Mouse (Mus musculus) left cerebral cortex, adult 2 months (tissue): ENCODE results near the gene Gm11361. TPM values are rescaled to one million over a fixed set of nuclear protein-coding genes. Genes with fewer than 3 reads are reported as not detected.

Experiments used
- DNase-seq, 2 experiments: peaks; one replicate each; pipeline ENCODE4 v3.0.0; 2021 to 2022; ENCODE audit warnings: low spot score in 2 of 2, mixed read lengths in 1 of 2; ENCODE audit errors: extremely low spot score in 1 of 2
- H3K27ac ChIP-seq: fragments of 200-600 bp; 2 replicates; pipeline ENCODE4 v1.8.1; 2022
- H3K4me3 ChIP-seq: fragments of 200-600 bp; 2 replicates; pipeline ENCODE4 v1.8.1; 2022
- CTCF ChIP-seq: fragments of 200-600 bp; IDR thresholded peaks from 2 replicates; pipeline ENCODE4 v1.8.1; 2022; ENCODE audit warnings: antibody characterized with exemption, mild to moderate bottlenecking, moderate library complexity
- intact Hi-C: fragments of 180-260 bp; cut with DNase I; formaldehyde crosslinking; loops from one replicate; pipeline ENCODE4 v1.15.1; 2025
- long read RNA-seq, 2 experiments: library from polyadenylated mRNA; stranded (forward); transcript quantifications; one replicate each; pipeline ENCODE4 v2.0.0; 2021; ENCODE audit warnings: borderline mapping rate in 2 of 2
- total RNA-seq, 2 experiments: library from RNA; stranded (reverse); gene quantifications; 2 replicates each; pipeline ENCODE4 v1.2.3; 2021

The Gm11361 gene
- total RNA-seq: 10 to 100 TPM; 43.4 to 52.0 TPM
- long read RNA-seq, experiment 1: 0 reads
- long read RNA-seq, experiment 2: 0 reads

GRCm38 (mm10) chr13:28257228-28257627, at the start of gene Gm11361:
Gm11361 (plus strand) TSS chr13:28257528.
- intact Hi-C loops: no loop called here
- no peak within 1 kb of the TSS for H3K4me3 ChIP-seq
- no peak within 1 kb of the TSS for H3K27ac ChIP-seq
- no peak for DNase-seq
- TF ChIP-seq CTCF: no peak

DNA sequence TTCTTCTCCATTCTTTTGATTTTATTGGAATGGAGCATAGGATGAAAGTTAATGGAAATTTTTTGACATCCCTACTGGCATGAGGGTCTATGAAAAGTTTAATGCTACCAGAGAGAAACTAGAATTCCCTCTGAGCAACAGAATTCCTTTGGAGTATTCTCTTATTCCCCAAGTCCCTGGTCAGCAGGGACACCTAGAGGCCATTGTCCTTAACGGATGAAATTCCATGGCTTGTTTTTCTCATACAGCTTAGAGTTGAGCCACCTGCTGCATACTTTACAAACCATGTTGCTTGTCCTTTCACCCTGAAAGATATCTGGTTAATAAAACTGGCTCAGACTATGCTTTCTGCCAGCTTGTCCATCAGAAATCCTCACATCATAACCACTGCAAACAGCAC, 7.1 kb downstream of the Gm11361 start:
- intact Hi-C loops: no loop called here
- H3K27ac ChIP-seq: no peak overlapping the region
- TF ChIP-seq CTCF: peak; percentile 12
- no peak for DNase-seq
- H3K4me3 ChIP-seq: no peak overlapping the region

DNA sequence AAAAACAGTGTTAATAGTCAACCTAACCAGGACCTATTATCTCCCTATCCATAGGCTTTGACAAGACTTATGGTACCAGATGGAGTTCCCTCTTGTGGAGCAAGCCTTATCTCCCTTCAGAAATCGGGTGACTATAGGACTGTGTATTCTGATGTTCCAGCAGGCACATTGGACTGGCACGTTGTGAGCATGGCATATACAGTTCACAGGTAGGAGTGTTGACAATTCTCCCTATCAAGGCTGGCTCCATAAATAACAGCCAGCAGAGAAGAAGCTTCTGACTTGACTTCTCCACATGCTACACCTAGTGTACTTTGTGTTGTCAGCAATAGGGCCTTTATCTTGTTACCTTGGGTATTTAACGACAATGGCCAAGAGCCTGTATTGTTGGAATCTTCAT, 30.0 kb downstream of the Gm11361 start:
- H3K27ac ChIP-seq: no peak overlapping the region
- no peak overlapping the region for H3K4me3 ChIP-seq
- intact Hi-C loops: no loop called here
- no peak for TF ChIP-seq CTCF
- DNase-seq: no peak

DNA sequence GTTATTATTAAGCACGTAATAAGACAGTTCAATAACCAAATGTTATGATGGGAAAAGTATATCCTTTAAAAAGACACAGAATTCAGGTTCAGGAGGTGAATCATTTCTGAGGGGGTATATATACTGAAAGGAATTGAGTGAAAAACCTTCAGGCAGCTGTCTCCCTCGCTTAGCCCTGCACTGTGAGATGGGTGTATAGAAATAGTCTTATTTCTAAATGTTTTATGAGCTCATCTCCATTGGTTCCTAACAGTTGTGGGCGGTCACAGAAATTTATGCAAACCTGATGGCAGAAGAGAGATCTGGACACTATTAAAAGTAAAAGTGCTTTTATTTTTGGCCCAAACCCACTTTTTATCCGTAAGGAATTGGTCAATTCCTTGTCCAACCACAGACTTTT, 36.9 kb downstream of the Gm11361 start:
- TF ChIP-seq CTCF: no peak

DNA sequence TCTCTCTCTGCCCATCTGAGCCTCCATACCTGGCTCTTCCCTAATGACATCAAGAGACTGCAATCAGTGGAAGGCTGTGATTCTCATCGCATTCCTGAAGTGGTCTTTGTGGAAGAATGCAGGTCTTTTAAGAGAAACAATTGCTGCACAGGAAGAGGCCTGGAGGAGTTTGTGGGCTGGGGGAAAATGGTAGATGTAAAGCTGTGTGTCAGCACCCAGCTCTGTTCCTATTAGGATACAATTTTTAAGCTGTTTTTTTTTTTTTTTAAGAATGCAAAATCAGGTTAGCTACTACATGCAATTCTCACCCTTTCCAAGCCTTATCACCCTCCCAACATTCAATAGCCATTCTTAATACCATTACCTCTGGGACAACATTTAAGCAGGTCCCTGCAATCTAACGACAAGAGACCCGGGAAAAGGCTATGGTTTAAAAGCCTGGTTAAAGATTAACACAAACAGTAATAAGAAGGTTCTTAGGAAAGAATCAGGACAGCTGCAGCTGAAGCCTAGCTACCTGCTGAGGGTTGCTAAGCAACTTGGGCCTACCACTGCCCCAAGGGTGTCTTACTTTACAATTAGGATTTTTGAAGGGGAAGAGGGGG, 37.5 kb downstream of the Gm11361 start:
- no peak for DNase-seq
- Histone ChIP-seq H3K27ac (no peak overlapping the region), H3K4me3 (no peak overlapping the region)
- TF ChIP-seq CTCF: no peak
- intact Hi-C loops: no loop called here

More for the DNA sequence above, 36.9 kb downstream of the Gm11361 start:
- DNase-seq: no peak
- Histone ChIP-seq H3K27ac (no peak overlapping the region), H3K4me3 (no peak overlapping the region)
- intact Hi-C loops: no loop called here

GRCm38 (mm10) chr13:28295492-28295891, 38.2 kb downstream of the Gm11361 start:
- Histone ChIP-seq H3K4me3 (no peak overlapping the region), H3K27ac (no peak overlapping the region)
- TF ChIP-seq CTCF: no peak
- no peak for DNase-seq
- intact Hi-C loops: no loop called here

GRCm38 (mm10) chr13:28297098-28297497, 39.8 kb downstream of the Gm11361 start:
- DNase-seq: no peak
- H3K27ac ChIP-seq: no peak overlapping the region
- H3K4me3 ChIP-seq: no peak overlapping the region
- intact Hi-C loops: no loop called here
- TF ChIP-seq CTCF: no peak

GRCm38 (mm10) chr13:28297577-28297976, 40.2 kb downstream of the Gm11361 start:
- TF ChIP-seq CTCF: no peak
- no peak overlapping the region for H3K27ac ChIP-seq
- no peak for DNase-seq
- intact Hi-C loops: no loop called here
- no peak overlapping the region for H3K4me3 ChIP-seq

Other genes with a start within 250 kb of the Gm11361 start
- not detected for gene Prl4a1, start 241.3 kb upstream of the Gm11361 start, total RNA-seq
- gene Prl5a1, start 115.0 kb upstream of the Gm11361 start, total RNA-seq: not detected